Mouse (Mus musculus): ENCODE results near the gene Ppp1r13l. TPM values are rescaled to one million over a fixed set of nuclear protein-coding genes. Genes with fewer than 3 reads are reported as not detected.

The Ppp1r13l gene
- total RNA-seq, 2 experiments from 2014 or later = 4.5 to 4.8 TPM

GRCm38 (mm10) chr7:19404476-19404875 is 44.9 kb downstream of the Ppp1r13l start, which contains the start of gene Ckm:
TSS of gene Ckm (plus strand) at chr7:19404776.
- no peak for DNase-seq (ENCODE audit: extremely low spot score in 1 of 2, low spot score in 1 of 2)

GRCm38 (mm10) chr7:19405417-19405816 is 45.9 kb downstream of the Ppp1r13l start:
- DNase-seq (ENCODE audit: extremely low spot score in 1 of 2, low spot score in 1 of 2) = peak; percentile 89 to 95

DNA sequence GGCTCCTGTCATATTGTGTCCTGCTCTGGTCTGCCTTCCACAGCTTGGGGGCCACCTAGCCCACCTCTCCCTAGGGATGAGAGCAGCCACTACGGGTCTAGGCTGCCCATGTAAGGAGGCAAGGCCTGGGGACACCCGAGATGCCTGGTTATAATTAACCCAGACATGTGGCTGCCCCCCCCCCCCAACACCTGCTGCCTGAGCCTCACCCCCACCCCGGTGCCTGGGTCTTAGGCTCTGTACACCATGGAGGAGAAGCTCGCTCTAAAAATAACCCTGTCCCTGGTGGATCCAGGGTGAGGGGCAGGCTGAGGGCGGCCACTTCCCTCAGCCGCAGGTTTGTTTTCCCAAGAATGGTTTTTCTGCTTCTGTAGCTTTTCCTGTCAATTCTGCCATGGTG is 50.2 kb downstream of the Ppp1r13l start:
- no peak for DNase-seq (ENCODE audit: extremely low spot score in 1 of 2, low spot score in 1 of 2)

- no peak for DNase-seq (ENCODE audit: extremely low spot score in 1 of 2, low spot score in 1 of 2)
Observed at GRCm38 (mm10) chr7:19410766-19411344, 51.3 kb downstream of the Ppp1r13l start.

GRCm38 (mm10) chr7:19411783-19412182 is 52.2 kb downstream of the Ppp1r13l start:
- no peak for DNase-seq (ENCODE audit: extremely low spot score in 1 of 2, low spot score in 1 of 2)

GRCm38 (mm10) chr7:19413525-19413924 is 54.0 kb downstream of the Ppp1r13l start:
- no peak for DNase-seq (ENCODE audit: extremely low spot score in 1 of 2, low spot score in 1 of 2)

- DNase-seq (ENCODE audit: extremely low spot score in 1 of 2, low spot score in 1 of 2) = no peak
Observed at GRCm38 (mm10) chr7:19416590-19416989, 57.0 kb downstream of the Ppp1r13l start.

GRCm38 (mm10) chr7:19420121-19420520 is 60.6 kb downstream of the Ppp1r13l start:
- DNase-seq (ENCODE audit: extremely low spot score in 1 of 2, low spot score in 1 of 2) = no peak

DNA sequence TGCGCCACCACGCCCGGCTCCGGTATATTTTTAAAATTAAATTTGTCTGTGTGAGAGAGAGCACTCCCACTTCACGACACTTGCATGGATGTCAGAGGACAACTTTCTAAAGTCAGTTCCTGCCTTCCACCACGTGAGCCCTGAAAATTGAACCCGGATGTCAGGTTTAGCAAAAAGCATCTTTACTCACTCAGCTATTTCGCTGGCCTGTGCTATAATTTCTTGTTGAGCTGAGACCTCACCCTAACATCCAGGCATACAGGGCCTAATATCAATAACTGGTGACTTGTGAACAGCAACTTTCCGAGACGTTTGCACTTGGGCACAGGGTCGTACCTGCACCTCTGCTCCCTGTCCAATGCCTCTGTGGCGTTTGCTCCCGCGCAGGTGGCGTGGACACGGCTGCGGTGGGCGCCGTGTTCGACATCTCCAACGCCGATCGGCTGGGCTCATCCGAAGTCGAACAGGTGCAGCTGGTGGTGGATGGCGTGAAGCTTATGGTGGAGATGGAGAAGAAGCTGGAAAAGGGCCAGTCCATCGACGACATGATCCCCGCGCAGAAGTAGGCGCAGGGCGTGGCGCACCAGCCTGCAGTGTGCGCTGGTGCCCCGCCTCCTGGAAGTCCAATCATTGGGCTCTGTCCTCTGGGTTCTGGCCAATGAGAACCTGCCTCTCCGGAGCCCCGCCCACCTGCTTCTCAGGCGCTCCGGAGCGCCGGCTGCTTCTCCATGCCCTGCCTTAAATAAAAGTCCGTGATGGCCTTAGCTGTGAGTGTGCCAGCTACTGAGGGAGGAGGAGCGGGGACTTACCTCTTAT is 61.5 kb downstream of the Ppp1r13l start:
- peak; percentile 56 to 69 for DNase-seq (ENCODE audit: extremely low spot score in 1 of 2, low spot score in 1 of 2)

DNA sequence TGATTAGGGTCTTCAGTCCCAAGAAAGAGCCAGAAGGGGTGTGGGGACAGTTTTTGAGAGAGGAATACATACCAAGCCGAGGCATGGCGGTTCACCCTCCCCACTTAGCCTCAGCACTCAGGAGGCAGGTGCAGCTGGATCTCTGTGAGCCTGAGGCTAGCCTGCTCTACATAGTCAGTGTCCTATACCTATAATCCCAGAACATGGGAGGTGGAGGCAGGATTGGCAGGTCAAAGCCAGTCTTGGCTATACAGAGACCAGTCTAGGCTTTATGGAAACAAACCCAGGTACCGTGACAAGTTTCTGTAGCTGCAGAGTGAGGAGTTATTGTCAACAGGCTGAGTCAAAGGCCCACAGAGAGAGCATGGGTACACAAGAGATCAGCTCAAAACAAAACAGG is 63.5 kb downstream of the Ppp1r13l start:
- DNase-seq (ENCODE audit: extremely low spot score in 1 of 2, low spot score in 1 of 2) = no peak

GRCm38 (mm10) chr7:19424051-19424450 is 64.5 kb downstream of the Ppp1r13l start:
- no peak for DNase-seq (ENCODE audit: extremely low spot score in 1 of 2, low spot score in 1 of 2)

DNA sequence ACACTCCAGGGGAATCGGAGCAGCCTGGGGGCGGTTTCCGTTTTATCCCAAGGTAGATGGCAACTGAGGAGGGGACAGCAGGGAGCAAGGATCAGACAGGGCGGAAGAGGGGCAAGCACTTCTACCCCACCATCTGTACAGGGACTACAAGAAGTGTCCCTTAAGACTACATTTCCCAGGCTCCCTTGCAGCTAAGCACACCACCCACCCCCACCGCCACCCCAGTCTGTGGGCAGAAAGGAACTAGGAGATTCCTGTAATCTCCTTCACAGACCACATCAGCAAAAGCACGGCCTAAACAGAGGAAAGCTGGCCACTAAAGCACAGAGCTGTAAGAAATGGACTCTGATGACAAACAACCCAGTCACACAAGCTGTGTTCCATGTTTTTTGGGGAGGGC is 66.8 kb downstream of the Ppp1r13l start:
- no peak for DNase-seq (ENCODE audit: extremely low spot score in 1 of 2, low spot score in 1 of 2)

GRCm38 (mm10) chr7:19426888-19427287 is 67.3 kb downstream of the Ppp1r13l start:
- DNase-seq (ENCODE audit: extremely low spot score in 1 of 2, low spot score in 1 of 2) = no peak

Small RNA genes lying within 50 kb of the gene (microRNA-seq; reads per million reads assigned to microRNA genes)
- gene Mir343 = 0 reads per million in 2 experiments

Other genes starting within 250 kb of the Ppp1r13l start
- gene Gm4969, start 241.4 kb upstream of the Ppp1r13l start, total RNA-seq (2021) = under 1 TPM; 0.42 to 0.49 TPM
- 10 to 100 TPM; 13.2 to 14.2 TPM for gene Fbxo46, start 239.9 kb upstream of the Ppp1r13l start, total RNA-seq (2021)
- gene Qpctl, start 210.5 kb upstream of the Ppp1r13l start, total RNA-seq (2021) = 10 to 100 TPM; 17.9 to 19.7 TPM
- 10 to 100 TPM; 72.4 to 84.8 TPM for gene Snrpd2, start 210.0 kb upstream of the Ppp1r13l start, total RNA-seq (2021)
- gene Gipr, start 193.6 kb upstream of the Ppp1r13l start, total RNA-seq (2021) = under 1 TPM; 0.37 to 0.77 TPM
- 100 to 1,000 TPM; 157 to 164 TPM for gene Eml2, start 183.3 kb upstream of the Ppp1r13l start, total RNA-seq (2021)
- gene Gpr4, start 147.2 kb upstream of the Ppp1r13l start, total RNA-seq (2021) = 1 to 10 TPM; 2.2 to 2.5 TPM
- gene Opa3, start 131.4 kb upstream of the Ppp1r13l start, total RNA-seq (2021) = 10 to 100 TPM; 36.5 to 41.5 TPM
- gene Vasp, start 87.9 kb upstream of the Ppp1r13l start, total RNA-seq (2021) = 10 to 100 TPM; 15.2 to 16.3 TPM
- not detected for gene Ppm1n, start 79.7 kb upstream of the Ppp1r13l start, total RNA-seq (2021)
- gene Rtn2, start 77.1 kb upstream of the Ppp1r13l start, total RNA-seq (2021) = 10 to 100 TPM; 85.9 to 96.3 TPM
- 1 to 10 TPM; 5.2 to 9.8 TPM for gene Fosb, start 49.7 kb upstream of the Ppp1r13l start, total RNA-seq (2021)
- gene Ercc1, start 15.0 kb upstream of the Ppp1r13l start, total RNA-seq (2021) = 10 to 100 TPM; 37.8 to 39.1 TPM
- 10 to 100 TPM; 17.7 to 18.3 TPM for gene Cd3eap, start 266 bp upstream of the Ppp1r13l start, total RNA-seq (2021)
- 10 to 100 TPM; 34.5 to 34.9 TPM for gene Ercc2, start 22.3 kb downstream of the Ppp1r13l start, total RNA-seq (2021)
- 1 to 10 TPM; 2.2 to 3.4 TPM for gene Klc3, start 44.4 kb downstream of the Ppp1r13l start, total RNA-seq (2021)
- not detected for gene Ckm, start 45.0 kb downstream of the Ppp1r13l start, total RNA-seq (2021)
- gene Mark4, start 99.1 kb downstream of the Ppp1r13l start, total RNA-seq (2021) = 100 to 1,000 TPM in 1 of 2 experiments, 10 to 100 TPM in 1; 92.8 to 105 TPM
- gene Exoc3l2, start 103.6 kb downstream of the Ppp1r13l start, total RNA-seq (2021) = under 1 TPM; 0.37 to 0.38 TPM
- gene Bloc1s3, start 148.6 kb downstream of the Ppp1r13l start, total RNA-seq (2021) = 1 to 10 TPM; 6.0 to 7.1 TPM
- 10 to 100 TPM; 20.1 to 21.1 TPM for gene Trappc6a, start 148.6 kb downstream of the Ppp1r13l start, total RNA-seq (2021)
- under 1 TPM; 0.49 to 0.66 TPM for gene Nkpd1, start 158.1 kb downstream of the Ppp1r13l start, total RNA-seq (2021)
- 100 to 1,000 TPM; 103 to 112 TPM for gene Ppp1r37, start 203.3 kb downstream of the Ppp1r13l start, total RNA-seq (2021)
- 1 to 10 TPM in 1 of 2 experiments, under 1 TPM in 1; 0.30 to 1.0 TPM for gene Zfp296, start 217.5 kb downstream of the Ppp1r13l start, total RNA-seq (2021)
- 10 to 100 TPM; 38.0 to 40.7 TPM for gene Gemin7, start 217.8 kb downstream of the Ppp1r13l start, total RNA-seq (2021)
- gene Clasrp, start 244.7 kb downstream of the Ppp1r13l start, total RNA-seq (2021) = 10 to 100 TPM; 70.6 to 94.5 TPM

All from layer of hippocampus, postnatal 25 days (tissue).